Mouse (Mus musculus) kidney, adult 8-10 months (tissue): Measurements from ENCODE around the gene Slc6a19.
"Not testable (repeated sequence)": the region's sequence is repeated elsewhere in the genome, so short reads cannot be mapped to it uniquely, and the experiment has no call there.

ENCODE experiments used
- DNase-seq, 2 experiments: peaks; one replicate each; pipeline ENCODE4 v3.0.0; 2022

Slc6a19 gene

GRCm38 (mm10) chr13:73704694-73705325 is at the start of gene Slc6a19:
Gene Slc6a19 (minus strand): TSS chr13:73704865.
- DNase-seq = no peak

GRCm38 (mm10) chr13:73751284-73751683 is 46.6 kb upstream of the Slc6a19 start:
- DNase-seq = no peak

- DNase-seq = peak in 1 of 2 experiments; percentile 71
These were observed 45.8 kb upstream of the Slc6a19 start for GRCm38 (mm10) chr13:73750435-73750834.

- peak in 1 of 2 experiments; percentile 68 for DNase-seq
These were observed 44.2 kb upstream of the Slc6a19 start for GRCm38 (mm10) chr13:73748663-73749440.

GRCm38 (mm10) chr13:73743662-73744061 is 39.0 kb upstream of the Slc6a19 start:
- DNase-seq = no peak

- no peak for DNase-seq
These were observed 38.3 kb upstream of the Slc6a19 start for GRCm38 (mm10) chr13:73742944-73743343.

- not testable (repeated sequence) for DNase-seq
These were observed 35.8 kb upstream of the Slc6a19 start for GRCm38 (mm10) chr13:73740399-73740944.

GRCm38 (mm10) chr13:73736943-73737342 is 32.3 kb upstream of the Slc6a19 start:
- no peak for DNase-seq

GRCm38 (mm10) chr13:73735928-73736327 is 31.3 kb upstream of the Slc6a19 start:
- DNase-seq = no peak

- no peak for DNase-seq
These were observed 30.6 kb upstream of the Slc6a19 start for GRCm38 (mm10) chr13:73735270-73735669.

- no peak for DNase-seq
These were observed 29.7 kb upstream of the Slc6a19 start for GRCm38 (mm10) chr13:73734379-73734778.

GRCm38 (mm10) chr13:73732742-73733700 is 28.4 kb upstream of the Slc6a19 start, which contains the start of gene Slc12a7:
Gene Slc12a7 (plus strand): TSS chr13:73733094.
- DNase-seq = peak in 1 of 2 experiments; percentile 17

GRCm38 (mm10) chr13:73732235-73732634 is 27.6 kb upstream of the Slc6a19 start:
- DNase-seq = no peak

GRCm38 (mm10) chr13:73730913-73731312 is 26.2 kb upstream of the Slc6a19 start:
- no peak for DNase-seq

- DNase-seq = no peak
These were observed 24.0 kb upstream of the Slc6a19 start for GRCm38 (mm10) chr13:73728633-73729032.

GRCm38 (mm10) chr13:73727621-73728025 is 23.0 kb upstream of the Slc6a19 start:
- DNase-seq = peak; percentile 43 to 60

- no peak for DNase-seq
These were observed 20.6 kb upstream of the Slc6a19 start for GRCm38 (mm10) chr13:73725315-73725714.

- peak; percentile 80 to 90 for DNase-seq
These were observed 18.5 kb upstream of the Slc6a19 start for GRCm38 (mm10) chr13:73723081-73723668.

GRCm38 (mm10) chr13:73720241-73720640 is 15.6 kb upstream of the Slc6a19 start:
- DNase-seq = peak; percentile 71 to 72

- peak; percentile 79 to 92 for DNase-seq
These were observed 13.6 kb upstream of the Slc6a19 start for GRCm38 (mm10) chr13:73718225-73718624.

- peak in 1 of 2 experiments; percentile 39 for DNase-seq
These were observed 9.4 kb upstream of the Slc6a19 start for GRCm38 (mm10) chr13:73714020-73714419.

GRCm38 (mm10) chr13:73713204-73713603 is 8.5 kb upstream of the Slc6a19 start:
- DNase-seq = no peak
